Mouse (Mus musculus): ENCODE data around the gene Nepn.

GRCm38 (mm10) chr10:52426314-52426980, 37.7 kb downstream of the Nepn start:
- no peak for TF ChIP-seq CTCF (IDR thresholded peaks at IDR 0.05; ENCODE audit: insufficient read depth, low read length)
- TF ChIP-seq POLR2A (IDR thresholded peaks at IDR 0.05; ENCODE audit: borderline replicate concordance, extremely low read depth, low read depth, low read length), result no peak
